Mouse (Mus musculus) CH12.LX (cell line): ENCODE measurements around the gene Socs1. TPM values are rescaled to one million over a fixed set of nuclear protein-coding genes. Genes with fewer than 3 reads are reported as not detected.

Source experiments
- DNase-seq: peaks from one replicate; pipeline ENCODE4 v3.0.0-alpha.2; 2013; ENCODE audit errors: extremely low read depth
- H3K27ac ChIP-seq: 2 replicates; pipeline ENCODE4 v1.5.1; 2012; ENCODE audit warnings: low read depth, mild to moderate bottlenecking, control low read depth, moderate library complexity; ENCODE audit not compliant: insufficient read depth
- H3K27me3 ChIP-seq: replicated peaks from 2 replicates; pipeline ENCODE3; 2012; ENCODE audit warnings: inconsistent platforms
- H3K36me3 ChIP-seq, 2 experiments: replicated peaks in 1 of 2; 2 replicates each; pipeline versions ENCODE3 to v1.6.1; 2012; ENCODE audit warnings: inconsistent platforms in 1 of 2, low read length in 1 of 2, mild to moderate bottlenecking in 1 of 2, mixed read lengths in 1 of 2, moderate library complexity in 1 of 2; ENCODE audit not compliant: control insufficient read depth in 1 of 2, insufficient read depth in 1 of 2
- H3K4me1 ChIP-seq, 2 experiments: 2 replicates each; pipeline ENCODE4 v1.6.1; 2012; ENCODE audit warnings: inconsistent platforms in 1 of 2, moderate library complexity in 1 of 2; ENCODE audit not compliant: insufficient read depth in 2 of 2, control insufficient read depth in 1 of 2
- H3K4me2 ChIP-seq: 2 replicates; pipeline ENCODE4 v1.6.1; 2012; ENCODE audit warnings: low read depth, mild to moderate bottlenecking, control low read depth; ENCODE audit not compliant: poor library complexity, insufficient read depth, severe bottlenecking
- H3K4me3 ChIP-seq, 3 experiments: fragments of 150-350 bp in 1 of 3; sonication (generic) in 1 of 3; replicated peaks in 1 of 3; 2 replicates each; pipeline versions ENCODE3 to v1.5.1; 2011 to 2012; ENCODE audit warnings: low read depth in 2 of 3, low read length in 2 of 3, mild to moderate bottlenecking in 2 of 3, moderate library complexity in 2 of 3, control low read depth in 1 of 3, improper control_type of control experiment in 1 of 3, inconsistent platforms in 1 of 3, mixed read lengths in 1 of 3; ENCODE audit not compliant: poor library complexity in 1 of 3
- H3K79me2 ChIP-seq: replicated peaks from 2 replicates; pipeline ENCODE4 v1.6.1; 2012; ENCODE audit warnings: mild to moderate bottlenecking, moderate library complexity; ENCODE audit not compliant: control insufficient read depth, poor library complexity, insufficient read depth, severe bottlenecking; ENCODE audit errors: extremely low read depth
- H3K9ac ChIP-seq: 2 replicates; pipeline ENCODE4 v1.6.1; 2012; ENCODE audit warnings: low read depth, mild to moderate bottlenecking, control low read depth, moderate library complexity; ENCODE audit not compliant: insufficient read depth
- H3K9me3 ChIP-seq: replicated peaks from 2 replicates; pipeline ENCODE3; 2012; ENCODE audit warnings: low read length, inconsistent platforms, mixed read lengths
- CHD1 ChIP-seq: IDR thresholded peaks from 2 replicates; pipeline ENCODE4 v1.6.1; 2012; ENCODE audit warnings: low read depth, low read length, improper control_type of control experiment, inconsistent platforms
- CHD2 ChIP-seq: IDR thresholded peaks from 2 replicates; pipeline ENCODE4 v1.6.1; 2011; ENCODE audit warnings: low read length, improper control_type of control experiment
- CTCF ChIP-seq, 2 experiments: IDR thresholded peaks in 1 of 2; conservative IDR thresholded peaks in 1 of 2; 2 replicates each; pipeline ENCODE4 v1.5.1; 2011 to 2012; ENCODE audit warnings: low read depth in 2 of 2, low read length in 2 of 2, improper control_type of control experiment in 1 of 2, inconsistent platforms in 1 of 2, mild to moderate bottlenecking in 1 of 2, moderate library complexity in 1 of 2
- E2F4 ChIP-seq: IDR thresholded peaks from 2 replicates; pipeline ENCODE4 v1.6.1; 2011; ENCODE audit warnings: low read depth, low read length, improper control_type of control experiment; ENCODE audit not compliant: insufficient replicate concordance
- ELF1 ChIP-seq: IDR thresholded peaks from 2 replicates; pipeline ENCODE4 v1.6.1; 2014; ENCODE audit warnings: low read depth, mild to moderate bottlenecking, inconsistent platforms, low read length, improper control_type of control experiment
- ETS1 ChIP-seq: conservative IDR thresholded peaks from 2 replicates; pipeline ENCODE4 v1.6.1; 2012; ENCODE audit warnings: low read depth, mild to moderate bottlenecking, inconsistent platforms, low read length, improper control_type of control experiment, moderate library complexity
- GABPA ChIP-seq: IDR thresholded peaks from 2 replicates; pipeline ENCODE4 v1.6.1; 2012; ENCODE audit warnings: low read depth, low read length, improper control_type of control experiment, inconsistent platforms; ENCODE audit not compliant: insufficient replicate concordance
- HCFC1 ChIP-seq: IDR thresholded peaks from 2 replicates; pipeline ENCODE4 v1.6.1; 2012; ENCODE audit warnings: low read depth, mild to moderate bottlenecking, inconsistent platforms, low read length, improper control_type of control experiment
- IRF4 ChIP-seq: IDR thresholded peaks from 2 replicates; pipeline ENCODE4 v1.6.1; 2014; ENCODE audit warnings: low read depth, mild to moderate bottlenecking, inconsistent platforms, low read length, improper control_type of control experiment
- JUND ChIP-seq: conservative IDR thresholded peaks from 2 replicates; pipeline ENCODE4 v1.6.1; 2011; ENCODE audit warnings: low read depth, low read length, improper control_type of control experiment
- KAT2A ChIP-seq: IDR thresholded peaks from 2 replicates; pipeline ENCODE4 v1.6.1; 2012; ENCODE audit warnings: low read length, improper control_type of control experiment, inconsistent platforms; ENCODE audit not compliant: insufficient replicate concordance
- MAX ChIP-seq: IDR thresholded peaks from 2 replicates; pipeline ENCODE4 v1.6.1; 2011; ENCODE audit warnings: low read length, improper control_type of control experiment
- MAZ ChIP-seq: IDR thresholded peaks from 2 replicates; pipeline ENCODE4 v1.6.1; 2012; ENCODE audit warnings: low read depth, mild to moderate bottlenecking, inconsistent platforms, low read length, improper control_type of control experiment, moderate library complexity
- MXI1 ChIP-seq: IDR thresholded peaks from 2 replicates; pipeline ENCODE4 v1.6.1; 2011; ENCODE audit warnings: mild to moderate bottlenecking, low read depth, low read length, improper control_type of control experiment
- NELFE ChIP-seq: IDR thresholded peaks from 2 replicates; pipeline ENCODE4 v1.6.1; 2011; ENCODE audit warnings: low read depth, low read length, improper control_type of control experiment
- PAX5 ChIP-seq: IDR thresholded peaks from 2 replicates; pipeline ENCODE4 v1.6.1; 2012; ENCODE audit warnings: low read length, inconsistent platforms, mixed read lengths
- POLR2A ChIP-seq: IDR thresholded peaks from 2 replicates; pipeline ENCODE4 v1.6.1; 2011; ENCODE audit warnings: low read depth, mild to moderate bottlenecking, improper control_type of control experiment, low read length
- POLR2AphosphoS2 ChIP-seq: IDR thresholded peaks from 2 replicates; pipeline ENCODE4 v1.6.1; 2011; ENCODE audit warnings: low read depth, low read length, improper control_type of control experiment
- RAD21 ChIP-seq: IDR thresholded peaks from 2 replicates; pipeline ENCODE4 v1.6.1; 2011; ENCODE audit warnings: low read depth, mild to moderate bottlenecking, low read length, improper control_type of control experiment, moderate library complexity
- SMC3 ChIP-seq: IDR thresholded peaks from 2 replicates; pipeline ENCODE4 v1.6.1; 2011; ENCODE audit warnings: low read depth, low read length, improper control_type of control experiment
- TBP ChIP-seq: conservative IDR thresholded peaks from 2 replicates; pipeline ENCODE4 v1.6.1; 2011; ENCODE audit warnings: low read depth, low read length, improper control_type of control experiment
- TCF12 ChIP-seq: IDR thresholded peaks from 2 replicates; pipeline ENCODE4 v1.6.1; 2014; ENCODE audit warnings: low read depth, mild to moderate bottlenecking, inconsistent platforms, low read length, improper control_type of control experiment
- USF1 ChIP-seq: IDR thresholded peaks from 2 replicates; pipeline ENCODE4 v1.6.1; 2014; ENCODE audit warnings: low read depth, mild to moderate bottlenecking, inconsistent platforms, low read length, improper control_type of control experiment
- ZKSCAN1 ChIP-seq: IDR thresholded peaks from 2 replicates; pipeline ENCODE4 v1.6.1; 2012; ENCODE audit warnings: low read depth, inconsistent platforms, low read length, improper control_type of control experiment, borderline replicate concordance
- ZNF384 ChIP-seq: IDR thresholded peaks from 2 replicates; pipeline ENCODE4 v1.6.1; 2012; ENCODE audit warnings: low read depth, low read length, improper control_type of control experiment, inconsistent platforms
- dilution Hi-C: fragments of 300-500 bp; cut with MboI; formaldehyde crosslinking; loops from 2 replicates; pipeline ENCODE4 v1.14.3; 2020; ENCODE audit warnings: low sequenced_read_pairs; ENCODE audit not compliant: extremely low pct_unique_long_range_greater_than_20kb, extremely low pct_ligation_motif_present
- in situ Hi-C: fragments of 300-500 bp; cut with MboI; formaldehyde crosslinking; loops from 3 replicates; pipeline ENCODE4 v1.14.3; 2019; ENCODE audit warnings: low sequenced_read_pairs, low pct_ligation_motif_present, low pct_unique_long_range_greater_than_20kb, mixed read lengths
- polyA plus RNA-seq: library from polyadenylated mRNA; unstranded; fragments of >175 nt; gene quantifications from 2 replicates; pipeline ENCODE4 v1.2.1, GENCODE M21; 2012; ENCODE audit warnings: low read depth; ENCODE audit not compliant: insufficient read length
- total RNA-seq, 2 experiments: library from RNA; depleted of rRNA; stranded (reverse); fragments of 300-350 nt in 1 of 2; fragments of >200 nt in 1 of 2; gene quantifications; 2 replicates each; pipeline ENCODE4 v1.2.3; 2012 to 2014

The Socs1 gene
- total and polyA plus RNA-seq, 3 experiments = 18.8 to 29.1 (median 27.6) TPM

DNA sequence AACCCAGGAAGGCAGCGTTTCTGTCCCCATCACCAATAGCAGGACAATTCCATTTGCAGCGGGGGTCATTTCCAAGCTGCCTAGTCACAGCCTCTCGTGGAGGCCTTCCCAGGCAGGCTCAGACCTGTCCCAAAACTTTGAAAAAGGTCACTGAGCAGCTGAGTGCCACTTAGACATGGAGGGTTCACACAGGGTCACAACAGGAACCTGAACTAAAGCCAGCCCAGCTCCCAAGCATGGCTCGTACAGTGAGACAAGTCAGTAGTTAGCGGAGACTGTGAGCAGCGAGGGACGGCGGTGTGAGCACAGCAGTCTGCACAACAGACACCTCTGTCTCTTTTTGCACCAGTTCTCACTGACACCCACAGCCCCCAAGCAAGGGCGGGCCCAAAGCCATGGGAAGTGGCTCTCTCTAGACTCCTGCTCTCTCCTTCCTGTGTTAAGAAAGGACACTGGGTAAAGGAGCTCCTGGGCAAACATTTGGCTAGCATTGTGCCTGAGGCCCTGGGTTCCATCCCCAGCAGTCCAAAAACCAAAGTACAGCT is 45.4 kb downstream of the Socs1 start:
- Histone ChIP-seq H3K4me1 (peaks cover 21 to 48% of the 10 kb centered on the region in 2 experiments), H3K36me3 (no peaks in the 10 kb centered on the region), H3K4me3 (no peak overlapping the region), H3K9me3 (no peaks in the 10 kb centered on the region), H3K27ac (no peak overlapping the region), H3K4me2 (no peak overlapping the region), H3K79me2 (no peaks in the 10 kb centered on the region), H3K9ac (no peak overlapping the region), H3K27me3 (no peaks in the 10 kb centered on the region)
- in situ Hi-C loops = no loop called here
- TF ChIP-seq MAX (no peak), MAZ (no peak), TBP (no peak), CTCF (conservative IDR thresholded peaks at IDR 0.05 in 1 of 2, IDR thresholded peaks at IDR 0.05 in 1 of 2; ENCODE audit: low read depth in 2 of 2, low read length in 2 of 2) (no peak), SMC3 (no peak), CHD2 (no peak), HCFC1 (no peak), JUND (no peak), PAX5 (no peak), IRF4 (0 out of 2 replicates have a peak, but pooled peaks have one; percentile 18), ETS1 (0 out of 2 replicates have a peak, but pooled peaks have one; percentile 17), TCF12 (peak; percentile 31; the same call in 1 of the 2 replicates), KAT2A (no peak)
- dilution Hi-C loops = no loop called here
- no peak for DNase-seq

DNA sequence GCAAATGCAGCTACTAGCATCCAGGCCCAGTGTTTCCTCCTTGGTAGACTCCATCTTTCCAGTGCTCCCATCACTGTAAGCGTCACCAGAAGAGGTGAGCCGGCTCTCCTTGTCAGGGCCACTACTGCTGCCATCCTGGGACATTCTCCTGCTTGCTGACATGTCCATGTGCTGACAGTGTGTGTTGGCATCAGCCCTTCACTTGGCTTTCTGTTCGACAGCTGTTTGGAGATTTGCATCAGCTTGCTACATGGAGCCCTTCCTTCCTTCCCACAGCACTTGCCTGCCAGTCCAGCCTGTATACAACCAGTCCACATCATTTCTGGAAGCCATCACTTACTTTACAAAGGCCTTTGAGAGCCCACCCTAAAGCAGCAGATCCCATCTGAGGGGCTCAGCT is 46.5 kb downstream of the Socs1 start:
- H3K4me1 ChIP-seq = peaks cover 19 to 40% of the 10 kb centered on the region in 2 experiments
- dilution Hi-C loops = no loop called here
- H3K36me3 ChIP-seq = no peaks in the 10 kb centered on the region
- TF ChIP-seq ELF1 = no peak
- no peak for TF ChIP-seq IRF4
- no peak for TF ChIP-seq RAD21
- no peak for TF ChIP-seq MAX
- no peak for TF ChIP-seq ZKSCAN1
- TF ChIP-seq TBP = no peak
- no peak for TF ChIP-seq ZNF384
- TF ChIP-seq POLR2AphosphoS2 = no peak
- no peak for TF ChIP-seq CHD1
- TF ChIP-seq NELFE = no peak
- TF ChIP-seq POLR2A = no peak
- TF ChIP-seq E2F4 = no peak
- TF ChIP-seq MXI1 = no peak
- no peak for TF ChIP-seq PAX5
- TF ChIP-seq USF1 = no peak
- TF ChIP-seq CTCF (conservative IDR thresholded peaks at IDR 0.05 in 1 of 2, IDR thresholded peaks at IDR 0.05 in 1 of 2; ENCODE audit: low read depth in 2 of 2, low read length in 2 of 2) = no peak
- no peak for TF ChIP-seq SMC3
- no peak for TF ChIP-seq CHD2
- no peak for TF ChIP-seq GABPA
- no peaks in the 10 kb centered on the region for H3K27me3 ChIP-seq
- H3K4me2 ChIP-seq = no peak overlapping the region
- H3K27ac ChIP-seq = no peak overlapping the region
- in situ Hi-C loops = no loop called here
- no peak for DNase-seq
- H3K79me2 ChIP-seq = no peaks in the 10 kb centered on the region
- H3K4me3 ChIP-seq = no peak overlapping the region
- H3K9me3 ChIP-seq = no peaks in the 10 kb centered on the region
- no peak overlapping the region for H3K9ac ChIP-seq
